Mouse (Mus musculus): ENCODE measurements around the gene Cd209g. TPM values are rescaled to one million over a fixed set of nuclear protein-coding genes. Genes with fewer than 3 reads are reported as not detected.
A peak's percentile ranks its signal among the peaks of the same experiment; 100 is the strongest.

The Cd209g gene
- polyA plus RNA-seq, 1 experiment from 2014 or later, result not detected

GRCm38 (mm10) chr8:4154878-4155277 is 21.0 kb downstream of the Cd209g start:
- no peak overlapping the region for H3K4me3 ChIP-seq (ENCODE audit: control insufficient read depth in 1 of 2, insufficient read depth in 1 of 2, low read depth in 1 of 2, low read length in 2 of 2)
- no peak overlapping the region for H3K27ac ChIP-seq (replicated peaks in 1 of 2; ENCODE audit: control insufficient read depth in 1 of 2, insufficient read depth in 1 of 2, low read depth in 2 of 2, low read length in 2 of 2)
- ATAC-seq (ENCODE audit: insufficient number of reproducible peaks, insufficient read depth, low FRiP score, low read depth), result no peak
- no peaks in the 10 kb centered on the region for H3K36me3 ChIP-seq (ENCODE audit: control insufficient read depth, insufficient read depth, low read length)
- H3K9ac ChIP-seq (ENCODE audit: low read length), result no peak overlapping the region
- no peaks in the 10 kb centered on the region for H3K27me3 ChIP-seq (ENCODE audit: control insufficient read depth, insufficient read depth, low read length)
- no peak overlapping the region for H3K4me2 ChIP-seq (ENCODE audit: low read length)
- H3K9me3 ChIP-seq (ENCODE audit: control insufficient read depth, low read length), result peaks cover 5% of the 10 kb centered on the region; the same call in 1 of the 2 replicates
- H3K4me1 ChIP-seq (ENCODE audit: control insufficient read depth in 2 of 2, insufficient read depth in 2 of 2, low read length in 2 of 2), result no peaks in the 10 kb centered on the region

GRCm38 (mm10) chr8:4162786-4163185 is 28.9 kb downstream of the Cd209g start:
- Histone ChIP-seq H3K9ac (ENCODE audit: low read length) (no peak overlapping the region), H3K27me3 (ENCODE audit: control insufficient read depth, insufficient read depth, low read length) (no peaks in the 10 kb centered on the region), H3K9me3 (ENCODE audit: control insufficient read depth, low read length) (no peaks in the 10 kb centered on the region), H3K4me3 (ENCODE audit: control insufficient read depth in 1 of 2, insufficient read depth in 1 of 2, low read depth in 1 of 2, low read length in 2 of 2) (no peak overlapping the region), H3K36me3 (ENCODE audit: control insufficient read depth, insufficient read depth, low read length) (no peaks in the 10 kb centered on the region), H3K4me1 (ENCODE audit: control insufficient read depth in 2 of 2, insufficient read depth in 2 of 2, low read length in 2 of 2) (peaks cover 2 to 9% of the 10 kb centered on the region in 2 experiments; a peak in 3 of 4 replicates), H3K27ac (replicated peaks in 1 of 2; ENCODE audit: control insufficient read depth in 1 of 2, insufficient read depth in 1 of 2, low read depth in 2 of 2, low read length in 2 of 2) (no peak overlapping the region), H3K4me2 (ENCODE audit: low read length) (no peak overlapping the region)
- ATAC-seq (ENCODE audit: insufficient number of reproducible peaks, insufficient read depth, low FRiP score, low read depth), result no peak
- WGBS, result 41% methylated on average over 4 of the region's 4 CpGs

GRCm38 (mm10) chr8:4165176-4165851 is 31.4 kb downstream of the Cd209g start:
- 8% methylated on average over 13 of the region's 13 CpGs for WGBS
- Histone ChIP-seq H3K9me3 (ENCODE audit: control insufficient read depth, low read length) (no peaks in the 10 kb centered on the region), H3K36me3 (ENCODE audit: control insufficient read depth, insufficient read depth, low read length) (no peaks in the 10 kb centered on the region), H3K4me3 (ENCODE audit: control insufficient read depth in 1 of 2, insufficient read depth in 1 of 2, low read depth in 1 of 2, low read length in 2 of 2) (peak overlapping the region; percentile 55 to 66), H3K9ac (ENCODE audit: low read length) (peak overlapping the region; percentile 70), H3K4me2 (ENCODE audit: low read length) (peak overlapping the region; percentile 75), H3K27ac (replicated peaks in 1 of 2; ENCODE audit: control insufficient read depth in 1 of 2, insufficient read depth in 1 of 2, low read depth in 2 of 2, low read length in 2 of 2) (no peak overlapping the region), H3K27me3 (ENCODE audit: control insufficient read depth, insufficient read depth, low read length) (no peaks in the 10 kb centered on the region), H3K4me1 (ENCODE audit: control insufficient read depth in 2 of 2, insufficient read depth in 2 of 2, low read length in 2 of 2) (peaks cover 2 to 9% of the 10 kb centered on the region in 2 experiments; a peak in 3 of 4 replicates)
- ATAC-seq (ENCODE audit: insufficient number of reproducible peaks, insufficient read depth, low FRiP score, low read depth), result no peak

GRCm38 (mm10) chr8:4165852-4166751 is 32.2 kb downstream of the Cd209g start, which contains the start of gene Evi5l:
Gene Evi5l (plus strand): TSS chr8:4166567.
- under 1% methylated on average over 51 of the region's 51 CpGs for WGBS
- H3K27me3 ChIP-seq (ENCODE audit: control insufficient read depth, insufficient read depth, low read length), result no peaks in the 10 kb centered on the region
- no peak within 1 kb of the TSS for H3K27ac ChIP-seq (replicated peaks in 1 of 2; ENCODE audit: control insufficient read depth in 1 of 2, insufficient read depth in 1 of 2, low read depth in 2 of 2, low read length in 2 of 2)
- H3K36me3 ChIP-seq (ENCODE audit: control insufficient read depth, insufficient read depth, low read length), result no peaks in the 10 kb centered on the region
- peak within 1 kb of the TSS; percentile 88 for H3K4me2 ChIP-seq (ENCODE audit: low read length)
- H3K4me1 ChIP-seq (ENCODE audit: control insufficient read depth in 2 of 2, insufficient read depth in 2 of 2, low read length in 2 of 2), result peaks cover 2 to 9% of the 10 kb centered on the region in 2 experiments; a peak in 3 of 4 replicates
- peak within 1 kb of the TSS; percentile 93 for H3K9ac ChIP-seq (ENCODE audit: low read length)
- H3K9me3 ChIP-seq (ENCODE audit: control insufficient read depth, low read length), result no peaks in the 10 kb centered on the region
- peak; percentile 97 for ATAC-seq (ENCODE audit: insufficient number of reproducible peaks, insufficient read depth, low FRiP score, low read depth)
- peak within 1 kb of the TSS; percentile 80 to 91 for H3K4me3 ChIP-seq (ENCODE audit: control insufficient read depth in 1 of 2, insufficient read depth in 1 of 2, low read depth in 1 of 2, low read length in 2 of 2)

- Histone ChIP-seq H3K27ac (replicated peaks in 1 of 2; ENCODE audit: control insufficient read depth in 1 of 2, insufficient read depth in 1 of 2, low read depth in 2 of 2, low read length in 2 of 2) (no peak overlapping the region), H3K9ac (ENCODE audit: low read length) (peak overlapping the region; percentile 93), H3K4me3 (ENCODE audit: control insufficient read depth in 1 of 2, insufficient read depth in 1 of 2, low read depth in 1 of 2, low read length in 2 of 2) (peak overlapping the region; percentile 80 to 91), H3K4me2 (ENCODE audit: low read length) (peak overlapping the region; percentile 88), H3K4me1 (ENCODE audit: control insufficient read depth in 2 of 2, insufficient read depth in 2 of 2, low read length in 2 of 2) (peaks cover 2 to 9% of the 10 kb centered on the region in 2 experiments; a peak in 3 of 4 replicates), H3K27me3 (ENCODE audit: control insufficient read depth, insufficient read depth, low read length) (no peaks in the 10 kb centered on the region), H3K36me3 (ENCODE audit: control insufficient read depth, insufficient read depth, low read length) (no peaks in the 10 kb centered on the region), H3K9me3 (ENCODE audit: control insufficient read depth, low read length) (no peaks in the 10 kb centered on the region)
- WGBS, result 13% methylated on average over 10 of the region's 10 CpGs
- ATAC-seq (ENCODE audit: insufficient number of reproducible peaks, insufficient read depth, low FRiP score, low read depth), result no peak
These were observed 33.1 kb downstream of the Cd209g start for GRCm38 (mm10) chr8:4166881-4167525.

GRCm38 (mm10) chr8:4167918-4168317 is 34.0 kb downstream of the Cd209g start:
- Histone ChIP-seq H3K4me2 (ENCODE audit: low read length) (no peak overlapping the region), H3K9me3 (ENCODE audit: control insufficient read depth, low read length) (no peaks in the 10 kb centered on the region), H3K9ac (ENCODE audit: low read length) (no peak overlapping the region), H3K4me3 (ENCODE audit: control insufficient read depth in 1 of 2, insufficient read depth in 1 of 2, low read depth in 1 of 2, low read length in 2 of 2) (no peak overlapping the region), H3K27me3 (ENCODE audit: control insufficient read depth, insufficient read depth, low read length) (no peaks in the 10 kb centered on the region), H3K27ac (replicated peaks in 1 of 2; ENCODE audit: control insufficient read depth in 1 of 2, insufficient read depth in 1 of 2, low read depth in 2 of 2, low read length in 2 of 2) (no peak overlapping the region), H3K36me3 (ENCODE audit: control insufficient read depth, insufficient read depth, low read length) (no peaks in the 10 kb centered on the region), H3K4me1 (ENCODE audit: control insufficient read depth in 2 of 2, insufficient read depth in 2 of 2, low read length in 2 of 2) (peaks cover 2 to 9% of the 10 kb centered on the region in 2 experiments; a peak in 3 of 4 replicates)
- 80% methylated on average over 1 of the region's 1 CpGs for WGBS
- ATAC-seq (ENCODE audit: insufficient number of reproducible peaks, insufficient read depth, low FRiP score, low read depth), result no peak

- Histone ChIP-seq H3K4me2 (ENCODE audit: low read length) (no peak overlapping the region), H3K27me3 (ENCODE audit: control insufficient read depth, insufficient read depth, low read length) (no peaks in the 10 kb centered on the region), H3K36me3 (ENCODE audit: control insufficient read depth, insufficient read depth, low read length) (no peaks in the 10 kb centered on the region), H3K27ac (replicated peaks in 1 of 2; ENCODE audit: control insufficient read depth in 1 of 2, insufficient read depth in 1 of 2, low read depth in 2 of 2, low read length in 2 of 2) (no peak overlapping the region), H3K9me3 (ENCODE audit: control insufficient read depth, low read length) (no peaks in the 10 kb centered on the region), H3K9ac (ENCODE audit: low read length) (no peak overlapping the region), H3K4me3 (ENCODE audit: control insufficient read depth in 1 of 2, insufficient read depth in 1 of 2, low read depth in 1 of 2, low read length in 2 of 2) (no peak overlapping the region), H3K4me1 (ENCODE audit: control insufficient read depth in 2 of 2, insufficient read depth in 2 of 2, low read length in 2 of 2) (no peaks in the 10 kb centered on the region)
- 70% methylated on average over 3 of the region's 3 CpGs for WGBS
- no peak for ATAC-seq (ENCODE audit: insufficient number of reproducible peaks, insufficient read depth, low FRiP score, low read depth)
These were observed 38.6 kb downstream of the Cd209g start for GRCm38 (mm10) chr8:4172486-4172885.

Data from heart, embryonic 14.5 days (tissue).